ENCODE assay signal across 8 mouse cellular contexts in the genomic region with DNA sequence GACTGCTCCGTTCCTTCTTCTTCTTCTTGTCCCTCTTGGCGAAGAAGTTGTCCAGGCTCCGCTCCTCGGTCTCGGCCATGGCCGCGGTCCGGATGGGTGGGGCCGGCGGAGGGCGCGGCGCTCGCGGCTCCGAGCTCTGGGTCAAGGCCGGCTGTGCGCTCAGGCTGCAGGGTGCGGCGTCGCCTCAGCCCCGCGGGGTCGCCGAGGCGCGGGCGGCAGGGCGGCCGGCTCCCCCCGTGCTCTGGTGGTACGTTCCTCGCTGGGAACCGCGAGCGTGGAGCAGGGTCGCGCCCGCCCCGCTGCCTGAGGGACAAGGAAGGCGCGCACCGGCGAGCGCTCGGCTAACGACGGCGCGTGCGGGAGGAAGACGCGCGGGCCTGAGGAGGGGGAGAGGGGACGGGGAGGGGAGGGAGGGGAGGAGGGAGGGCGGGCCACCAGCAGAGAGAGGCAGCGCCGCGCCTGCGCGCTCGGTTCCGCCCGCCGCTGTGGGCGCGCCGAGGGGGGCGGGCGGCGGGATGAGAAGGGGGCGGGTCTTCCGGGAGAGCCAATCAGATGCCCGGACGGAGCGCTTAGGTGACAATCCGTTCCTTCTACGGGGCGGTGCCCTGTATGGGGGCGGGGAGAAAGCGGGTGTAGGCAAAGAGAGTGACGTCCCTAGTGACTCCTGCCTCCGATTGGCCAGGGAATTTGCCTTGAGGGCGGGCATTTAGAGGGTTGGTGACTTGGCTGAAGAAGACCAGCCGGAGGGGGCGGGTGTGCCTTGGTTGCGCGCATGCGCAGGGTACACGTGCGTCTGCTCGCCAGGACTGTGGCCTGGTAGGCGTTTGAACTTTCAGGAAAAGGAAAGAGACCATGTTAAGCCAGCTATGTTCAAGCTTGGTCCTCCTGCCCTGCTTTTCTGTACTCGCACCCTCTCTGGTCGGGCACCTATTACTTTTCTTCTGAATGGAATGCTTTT. TPM values are rescaled to one million over a fixed set of nuclear protein-coding genes. Genes with fewer than 3 reads are reported as not detected.
DNase-seq lines count a peak whose midpoint lies in the region; ATAC-seq and TF ChIP-seq lines count a peak whose summit lies in the region.

TSS of gene Cdv3 (minus strand) at position 551 of the 958 bp plus-strand sequence.

- H3K9ac ChIP-seq in forebrain, embryonic 12.5 days = peak within 1 kb of the TSS; percentile 96
- peak within 1 kb of the TSS; percentile 91 for H3K9ac ChIP-seq in heart, postnatal 0 days (replicated peaks; ENCODE audit: low read depth, low read length)
- peak within 1 kb of the TSS; percentile 95 for H3K9ac ChIP-seq in liver, embryonic 16.5 days (ENCODE audit: low read depth, low read length)
- peak within 1 kb of the TSS; percentile 91 for H3K9ac ChIP-seq in neural tube, embryonic 13.5 days

- peaks cover 35% of the 10 kb centered on the region for H3K36me3 ChIP-seq in E14TG2a.4 (ENCODE audit: insufficient read depth, low read length)
- peaks cover 16% of the 10 kb centered on the region for H3K36me3 ChIP-seq in forebrain, embryonic 12.5 days (replicated peaks)
- H3K36me3 ChIP-seq in heart, postnatal 0 days (replicated peaks; ENCODE audit: control insufficient read depth, insufficient read depth, low read length) = peaks cover 19% of the 10 kb centered on the region; the same call in 1 of the 2 replicates
- H3K36me3 ChIP-seq in liver, embryonic 16.5 days (ENCODE audit: control insufficient read depth, insufficient read depth) = peaks cover 3% of the 10 kb centered on the region
- peaks cover 6% of the 10 kb centered on the region; the same call in 1 of the 2 replicates for H3K36me3 ChIP-seq in neural tube, embryonic 13.5 days
- no peaks in the 10 kb centered on the region; the same call in 1 of the 2 replicates for H3K36me3 ChIP-seq in testis, adult 2 months (ENCODE audit: control insufficient read depth, insufficient read depth, low read length)

- no peaks in the 10 kb centered on the region for H3K9me3 ChIP-seq in E14TG2a.4 (ENCODE audit: low read length)
- no peaks in the 10 kb centered on the region for H3K9me3 ChIP-seq in forebrain, embryonic 12.5 days
- no peaks in the 10 kb centered on the region for H3K9me3 ChIP-seq in heart, postnatal 0 days (replicated peaks; ENCODE audit: control insufficient read depth, low read length)
- no peaks in the 10 kb centered on the region for H3K9me3 ChIP-seq in liver, embryonic 16.5 days (replicated peaks; ENCODE audit: control insufficient read depth, low read length)
- H3K9me3 ChIP-seq in neural tube, embryonic 13.5 days = no peaks in the 10 kb centered on the region

- peak; percentile 85 for TF ChIP-seq POLR2A in testis, adult 2 months (IDR thresholded peaks at IDR 0.05; ENCODE audit: control insufficient read depth, low read depth, low read length)

- H3K4me1 ChIP-seq in E14TG2a.4 (replicated peaks; ENCODE audit: low read depth, low read length) = peaks cover 42% of the 10 kb centered on the region
- peaks cover 34% of the 10 kb centered on the region for H3K4me1 ChIP-seq in forebrain, embryonic 12.5 days
- H3K4me1 ChIP-seq in heart, postnatal 0 days (ENCODE audit: control insufficient read depth, insufficient read depth) = peaks cover 34% of the 10 kb centered on the region
- H3K4me1 ChIP-seq in liver, embryonic 16.5 days (ENCODE audit: control insufficient read depth, low read depth, low read length) = peaks cover 27% of the 10 kb centered on the region
- H3K4me1 ChIP-seq in neural tube, embryonic 13.5 days (replicated peaks) = peaks cover 29% of the 10 kb centered on the region
- H3K4me1 ChIP-seq in testis, adult 2 months (ENCODE audit: control insufficient read depth, insufficient read depth, low read length) = peaks cover 4% of the 10 kb centered on the region

- H3K4me3 ChIP-seq in E14TG2a.4 (replicated peaks; ENCODE audit: low read length) = peak within 1 kb of the TSS; percentile 94
- H3K4me3 ChIP-seq in forebrain, embryonic 12.5 days (replicated peaks) = peak within 1 kb of the TSS; percentile 90
- peak within 1 kb of the TSS; percentile 74 for H3K4me3 ChIP-seq in heart, postnatal 0 days (ENCODE audit: low read depth, low read length)
- H3K4me3 ChIP-seq in liver, embryonic 16.5 days (ENCODE audit: low read depth, low read length) = peak within 1 kb of the TSS; percentile 77
- peak within 1 kb of the TSS; percentile 87 for H3K4me3 ChIP-seq in neural tube, embryonic 13.5 days
- H3K4me3 ChIP-seq in testis, adult 2 months (ENCODE audit: control insufficient read depth, low read depth, low read length) = peak within 1 kb of the TSS; percentile 90

- peak; percentile 100 for DNase-seq in c-Kit-positive CD71-positive TER-119-positive erythroid progenitor cells, embryonic 14.5 days (ENCODE audit: low spot score)
- peak; percentile 100 for DNase-seq in heart, postnatal 0 days (ENCODE audit: low spot score)
- DNase-seq in kidney, postnatal 4 days = peak; percentile 99 to 100

- no peaks in the 10 kb centered on the region for H3K27me3 ChIP-seq in E14TG2a.4 (ENCODE audit: insufficient read depth, low read length)
- H3K27me3 ChIP-seq in forebrain, embryonic 12.5 days = no peaks in the 10 kb centered on the region
- no peaks in the 10 kb centered on the region for H3K27me3 ChIP-seq in heart, postnatal 0 days (ENCODE audit: control insufficient read depth, insufficient read depth, low read length)
- H3K27me3 ChIP-seq in liver, embryonic 16.5 days (ENCODE audit: control insufficient read depth, insufficient read depth, low read depth, low read length) = no peaks in the 10 kb centered on the region
- no peaks in the 10 kb centered on the region for H3K27me3 ChIP-seq in neural tube, embryonic 13.5 days
- no peaks in the 10 kb centered on the region for H3K27me3 ChIP-seq in testis, adult 2 months (ENCODE audit: control insufficient read depth, insufficient read depth, low read length)

- peak within 1 kb of the TSS; percentile 98 for H3K27ac ChIP-seq in forebrain, embryonic 12.5 days
- H3K27ac ChIP-seq in heart, postnatal 0 days (ENCODE audit: low read depth) = peak within 1 kb of the TSS; percentile 99
- peak within 1 kb of the TSS; percentile 97 for H3K27ac ChIP-seq in liver, embryonic 16.5 days (ENCODE audit: low read length)
- H3K27ac ChIP-seq in neural tube, embryonic 13.5 days (replicated peaks) = peak within 1 kb of the TSS; percentile 95
- H3K27ac ChIP-seq in testis, adult 2 months (ENCODE audit: control insufficient read depth, insufficient read depth, low read depth, low read length) = peak within 1 kb of the TSS; percentile 88

- under 1% methylated on average over 79 of the region's 95 CpGs for WGBS in forebrain, embryonic 12.5 days
- WGBS in heart, postnatal 0 days = 2% methylated on average over 89 of the region's 95 CpGs
- WGBS in liver, embryonic 16.5 days (ENCODE audit: insufficient replicate concordance) = under 1% methylated on average over 80 of the region's 95 CpGs
- WGBS in neural tube, embryonic 13.5 days = under 1% methylated on average over 79 of the region's 95 CpGs

- no peak for TF ChIP-seq EP300 in heart, postnatal 0 days (IDR thresholded peaks at IDR 0.05; ENCODE audit: low read depth)

- H3K4me2 ChIP-seq in forebrain, embryonic 12.5 days = peak within 1 kb of the TSS; percentile 82
- H3K4me2 ChIP-seq in heart, postnatal 0 days (ENCODE audit: low read depth, low read length) = peak within 1 kb of the TSS; percentile 76
- H3K4me2 ChIP-seq in liver, embryonic 16.5 days (ENCODE audit: low read depth, low read length) = peak within 1 kb of the TSS; percentile 98
- peak within 1 kb of the TSS; percentile 93 for H3K4me2 ChIP-seq in neural tube, embryonic 13.5 days

- no peak for TF ChIP-seq CTCF in E14TG2a.4 (conservative IDR thresholded peaks at IDR 0.05; ENCODE audit: low read length)
- no peak for TF ChIP-seq CTCF in heart, postnatal 0 days (IDR thresholded peaks at IDR 0.05; ENCODE audit: low read depth)
- no peak for TF ChIP-seq CTCF in testis, adult 2 months (IDR thresholded peaks at IDR 0.05; ENCODE audit: control insufficient read depth, insufficient read depth, insufficient replicate concordance, low read depth, low read length)

- peak; percentile 99 for ATAC-seq in forebrain, embryonic 12.5 days (ENCODE audit: low FRiP score)
- ATAC-seq in heart, postnatal 0 days (ENCODE audit: insufficient read depth, low read depth) = peak; percentile 95
- ATAC-seq in liver, embryonic 16.5 days (ENCODE audit: low read depth) = peak; percentile 95
- peak; percentile 98 for ATAC-seq in neural tube, embryonic 13.5 days (ENCODE audit: low read depth)

RNA-seq across cellular contexts. Expression of gene Cdv3, which starts in this region (rescaled TPM):
- 122 and 132 TPM in 2 replicates for polyA plus RNA-seq in forebrain, embryonic 12.5 days (2016; fragmentation: Nextera tagmentation; extraction: Ambion mirVana)
- 81.1 and 152 TPM in 2 replicates for total RNA-seq in heart, postnatal 0 days (2014; rRNA removed; ENCODE audit: low replicate concordance)
- 55.7 and 63.0 TPM in 2 replicates for polyA plus RNA-seq in heart, postnatal 0 days (2015; fragmentation: Nextera tagmentation; extraction: Ambion mirVana)
- 41.2 and 41.8 TPM in 2 replicates for polyA plus RNA-seq in liver, embryonic 16.5 days (2015; fragmentation: Nextera tagmentation; extraction: Ambion mirVana)
- polyA plus RNA-seq in neural tube, embryonic 13.5 days (2015; fragmentation: Nextera tagmentation; extraction: Ambion mirVana) = 78.1 and 88.3 TPM in 2 replicates
- polyA plus RNA-seq in testis, adult 2 months (2012; rRNA removed) = 229 and 317 TPM in 2 replicates

Comparison
In these comparisons a context has a peak if more than half of its experiments do, and no peak if none do; other contexts are left out.
1. Peak in every context shown above with its lines: DNase-seq, ATAC-seq, H3K4me3 ChIP-seq and H3K27ac ChIP-seq.